8 mouse cellular contexts compared by ENCODE assay signal in the genomic region with DNA sequence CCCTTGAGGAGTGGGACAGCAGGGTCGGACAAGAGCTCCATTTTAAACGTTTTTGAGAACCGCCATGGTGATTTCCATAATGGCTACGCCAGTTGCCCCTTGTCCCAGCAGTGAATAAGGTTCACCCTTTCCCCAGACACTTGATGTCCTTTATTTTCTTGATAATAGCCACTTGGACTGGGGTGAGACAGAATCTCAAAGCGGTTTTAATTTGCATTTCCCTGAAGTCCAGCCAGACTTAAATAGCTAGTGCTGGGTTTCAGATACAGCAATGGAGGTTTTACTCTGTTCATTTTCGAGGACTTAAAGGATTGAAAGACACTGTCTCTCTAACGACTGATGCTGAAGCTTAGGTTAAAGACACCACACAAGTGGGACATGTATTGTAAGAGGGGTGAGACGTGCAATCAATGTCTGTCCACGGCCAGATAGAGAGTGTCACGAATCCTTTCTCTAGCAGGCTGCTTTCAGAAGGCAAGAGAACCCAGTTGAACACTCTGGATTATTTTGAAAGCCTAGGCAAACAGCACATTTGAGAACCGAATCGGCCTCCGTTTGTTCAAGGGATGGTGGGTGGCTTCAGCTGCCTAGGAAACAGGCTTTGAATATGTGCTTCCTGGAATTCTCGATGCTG.
DNase-seq lines count a peak whose midpoint lies in the region; ATAC-seq lines count a peak whose summit lies in the region.
"Had no signal": no experiment of that assay in that cellular context is flagged by ENCODE, and none has a peak within 500 bp of the region (broad histone marks: within the 10 kb centered on the region; RNA-seq: fewer than 3 reads in every experiment).

No protein-coding gene starts in this region.

- H3K9ac ChIP-seq in forebrain, embryonic 12.5 days = no peak overlapping the region
- H3K9ac ChIP-seq in hindbrain, embryonic 15.5 days = no peak overlapping the region
- H3K9ac ChIP-seq: liver, embryonic 15.5 days had no signal

- peaks cover 16% of the 10 kb centered on the region for H3K4me1 ChIP-seq in forebrain, embryonic 12.5 days
- H3K4me1 ChIP-seq in hindbrain, embryonic 15.5 days (replicated peaks) = no peaks in the 10 kb centered on the region; the same call in 1 of the 2 replicates
- peaks cover 44% of the 10 kb centered on the region for H3K4me1 ChIP-seq in midbrain, embryonic 10.5 days
- H3K4me1 ChIP-seq: liver, embryonic 15.5 days had no signal

- peak overlapping the region; percentile 75 for H3K27ac ChIP-seq in forebrain, embryonic 12.5 days
- H3K27ac ChIP-seq in hindbrain, embryonic 15.5 days (replicated peaks) = no peak overlapping the region
- H3K27ac ChIP-seq in midbrain, embryonic 10.5 days (replicated peaks) = peak overlapping the region; percentile 77
- H3K27ac ChIP-seq: liver, embryonic 15.5 days had no signal

- peak; percentile 83 for ATAC-seq in forebrain, embryonic 12.5 days (ENCODE audit: low FRiP score)
- ATAC-seq in hindbrain, embryonic 15.5 days (ENCODE audit: low FRiP score, low read depth) = no peak

- WGBS in forebrain, embryonic 12.5 days = 24% methylated on average over 14 of the region's 14 CpGs
- 26% methylated on average over 14 of the region's 14 CpGs for WGBS in hindbrain, embryonic 15.5 days
- WGBS in midbrain, embryonic 10.5 days = 39% methylated on average over 14 of the region's 14 CpGs

- no peaks in the 10 kb centered on the region for H3K9me3 ChIP-seq in forebrain, embryonic 12.5 days
- H3K9me3 ChIP-seq in hindbrain, embryonic 15.5 days = no peaks in the 10 kb centered on the region
- no peaks in the 10 kb centered on the region for H3K9me3 ChIP-seq in midbrain, embryonic 10.5 days (replicated peaks)
- H3K9me3 ChIP-seq: liver, embryonic 15.5 days had no signal

- no peak overlapping the region for H3K4me3 ChIP-seq in forebrain, embryonic 12.5 days (replicated peaks)
- H3K4me3 ChIP-seq in hindbrain, embryonic 15.5 days = no peak overlapping the region
- H3K4me3 ChIP-seq in midbrain, embryonic 10.5 days = no peak overlapping the region; the same call in 1 of the 2 replicates
- H3K4me3 ChIP-seq: liver, embryonic 15.5 days had no signal

- H3K36me3 ChIP-seq in forebrain, embryonic 12.5 days (replicated peaks) = no peaks in the 10 kb centered on the region
- H3K36me3 ChIP-seq in hindbrain, embryonic 15.5 days = no peaks in the 10 kb centered on the region
- no peaks in the 10 kb centered on the region for H3K36me3 ChIP-seq in midbrain, embryonic 10.5 days
- H3K36me3 ChIP-seq: liver, embryonic 15.5 days had no signal

- no peaks in the 10 kb centered on the region for H3K27me3 ChIP-seq in forebrain, embryonic 12.5 days
- no peaks in the 10 kb centered on the region for H3K27me3 ChIP-seq in hindbrain, embryonic 15.5 days
- no peaks in the 10 kb centered on the region for H3K27me3 ChIP-seq in midbrain, embryonic 10.5 days (ENCODE audit: low read depth, poor library complexity, severe bottlenecking)
- H3K27me3 ChIP-seq: liver, embryonic 15.5 days had no signal

- H3K4me2 ChIP-seq in forebrain, embryonic 12.5 days = no peak overlapping the region
- H3K4me2 ChIP-seq in hindbrain, embryonic 15.5 days = peak overlapping the region; percentile 9; the same call in 1 of the 2 replicates
- H3K4me2 ChIP-seq: liver, embryonic 15.5 days had no signal

- peak; percentile 52 for DNase-seq in midbrain, embryonic 10.5 days (ENCODE audit: low spot score)
- peak; percentile 66 for DNase-seq in right cerebral cortex, postnatal 25 days
- DNase-seq in kidney, postnatal 10 days = no peak
- no peak for DNase-seq in gastrocnemius, postnatal 4 days (ENCODE audit: low spot score in 2 of 2)
- DNase-seq in kidney, adult 18-20 months = no peak

Comparison
In these comparisons a context has a peak if more than half of its experiments do, and no peak if none do; other contexts are left out.
1. DNase-seq: peak in midbrain, embryonic 10.5 days (single experiment) and right cerebral cortex, postnatal 25 days (single experiment); none in kidney, postnatal 10 days (single experiment), gastrocnemius, postnatal 4 days (0 of 2) and kidney, adult 18-20 months (single experiment).